Mouse (Mus musculus) MEL (cell line): ENCODE data around the gene Med15. TPM values are rescaled to one million over a fixed set of nuclear protein-coding genes. Genes with fewer than 3 reads are reported as not detected.

Experiments
- DNase-seq: peaks from one replicate; pipeline ENCODE4 v3.0.0; 2011; ENCODE audit warnings: low read depth, low spot score
- H3K27ac ChIP-seq: 2 replicates; pipeline ENCODE4 v1.5.1; 2012; ENCODE audit warnings: low read depth, mild to moderate bottlenecking, control low read depth, low read length, moderate library complexity; ENCODE audit not compliant: control insufficient read depth
- H3K27me3 ChIP-seq, 2 experiments: fragments of 150-350 bp in 1 of 2; sonication (generic) in 1 of 2; 2 replicates each; pipeline ENCODE4 v1.6.1; 2012; ENCODE audit warnings: low read length in 2 of 2, mild to moderate bottlenecking in 2 of 2, improper control_type of control experiment in 1 of 2, moderate library complexity in 1 of 2; ENCODE audit not compliant: insufficient read depth in 2 of 2, control insufficient read depth in 1 of 2
- H3K36me3 ChIP-seq, 2 experiments: 2 replicates each; pipeline ENCODE4 v1.6.1; 2012 to 2014; ENCODE audit warnings: low read length in 2 of 2, improper control_type of control experiment in 1 of 2, inconsistent platforms in 1 of 2, mild to moderate bottlenecking in 1 of 2; ENCODE audit not compliant: insufficient read depth in 2 of 2, control insufficient read depth in 1 of 2
- H3K4me1 ChIP-seq, 2 experiments: fragments of 150-350 bp in 1 of 2; sonication (generic) in 1 of 2; 2 replicates each; pipeline ENCODE4 v1.6.1; 2012; ENCODE audit warnings: low read length in 2 of 2, improper control_type of control experiment in 1 of 2, mild to moderate bottlenecking in 1 of 2; ENCODE audit not compliant: insufficient read depth in 2 of 2, control insufficient read depth in 1 of 2
- H3K4me3 ChIP-seq, 2 experiments: fragments of 150-350 bp in 1 of 2; sonication (generic) in 1 of 2; 2 replicates each; pipeline ENCODE4 v1.5.1; 2012; ENCODE audit warnings: low read depth in 2 of 2, low read length in 2 of 2, mild to moderate bottlenecking in 2 of 2, moderate library complexity in 2 of 2, control low read depth in 1 of 2, improper control_type of control experiment in 1 of 2; ENCODE audit not compliant: control insufficient read depth in 1 of 2, insufficient read depth in 1 of 2
- H3K79me2 ChIP-seq: 2 replicates; pipeline ENCODE4 v1.6.1; 2012; ENCODE audit warnings: mild to moderate bottlenecking, low read length, moderate library complexity; ENCODE audit not compliant: control insufficient read depth, poor library complexity, insufficient read depth
- H3K9ac ChIP-seq: 2 replicates; pipeline ENCODE4 v1.6.1; 2012; ENCODE audit warnings: low read depth, mild to moderate bottlenecking, control low read depth, low read length, moderate library complexity; ENCODE audit not compliant: control insufficient read depth, poor library complexity, severe bottlenecking
- H3K9me3 ChIP-seq: fragments of 150-350 bp; sonication (generic); replicated peaks from 2 replicates; pipeline ENCODE4 v1.6.1; 2012; ENCODE audit warnings: mild to moderate bottlenecking, low read length, improper control_type of control experiment, moderate library complexity; ENCODE audit not compliant: insufficient read depth
- CHD1 ChIP-seq: IDR thresholded peaks from 2 replicates; pipeline ENCODE4 v1.6.1; 2012; ENCODE audit warnings: low read depth, mild to moderate bottlenecking, inconsistent platforms, low read length, improper control_type of control experiment
- CHD2 ChIP-seq: IDR thresholded peaks from 2 replicates; pipeline ENCODE4 v1.6.1; 2011; ENCODE audit warnings: low read length, improper control_type of control experiment
- CTCF ChIP-seq, 3 experiments: IDR thresholded peaks in 2 of 3; conservative IDR thresholded peaks in 1 of 3; 2 replicates each; pipeline ENCODE4 v1.5.1; 2011 to 2012; ENCODE audit warnings: low read length in 3 of 3, low read depth in 2 of 3, mild to moderate bottlenecking in 2 of 3, improper control_type of control experiment in 1 of 3, inconsistent platforms in 1 of 3, mixed read lengths in 1 of 3, moderate library complexity in 1 of 3; ENCODE audit not compliant: control insufficient read depth in 1 of 3, insufficient read depth in 1 of 3, poor library complexity in 1 of 3, severe bottlenecking in 1 of 3
- ELF1 ChIP-seq: IDR thresholded peaks from 2 replicates; pipeline ENCODE4 v1.6.1; 2014; ENCODE audit warnings: low read depth, mild to moderate bottlenecking, inconsistent platforms, low read length, improper control_type of control experiment, moderate library complexity
- JUND ChIP-seq: IDR thresholded peaks from 2 replicates; pipeline ENCODE4 v1.6.1; 2011; ENCODE audit warnings: low read depth, mild to moderate bottlenecking, improper control_type of control experiment, low read length
- MAFK ChIP-seq: IDR thresholded peaks from 2 replicates; pipeline ENCODE4 v1.6.1; 2011; ENCODE audit warnings: low read depth, mild to moderate bottlenecking, low read length, improper control_type of control experiment, borderline replicate concordance
- MAZ ChIP-seq: IDR thresholded peaks from 2 replicates; pipeline ENCODE4 v1.6.1; 2012; ENCODE audit warnings: low read depth, mild to moderate bottlenecking, inconsistent platforms, low read length, improper control_type of control experiment
- MXI1 ChIP-seq: IDR thresholded peaks from 2 replicates; pipeline ENCODE4 v1.6.1; 2011; ENCODE audit warnings: mild to moderate bottlenecking, low read depth, low read length, improper control_type of control experiment
- SIN3A ChIP-seq: IDR thresholded peaks from 2 replicates; pipeline ENCODE4 v1.6.1; 2012; ENCODE audit warnings: low read length, improper control_type of control experiment, inconsistent platforms
- polyA plus RNA-seq, 2 experiments: library from polyadenylated mRNA; stranded (reverse) in 1 of 2; unstranded in 1 of 2; fragments of >175 nt in 1 of 2; fragments of >200 nt in 1 of 2; gene quantifications; 2 replicates each; pipeline versions ENCODE4 v1.2.1 to v1.2.4; 2012; ENCODE audit warnings: low replicate concordance in 2 of 2, low read depth in 1 of 2; ENCODE audit not compliant: insufficient read length in 2 of 2, insufficient read depth in 1 of 2, missing spikeins in 1 of 2
- total RNA-seq: library from RNA; depleted of rRNA; stranded (reverse); fragments of 300-350 nt; gene quantifications from 2 replicates; pipeline ENCODE4 v1.2.3, GENCODE M21; 2012

Gene Med15
- total and polyA plus RNA-seq, 3 experiments = 25.9 to 62.0 TPM; not detected in 1

- TF ChIP-seq CHD2 (no peak), JUND (no peak), ELF1 (peak; percentile 98), MAZ (no peak)
Measured at GRCm38 (mm10) chr16:17722461-17723324, 10.0 kb downstream of the Med15 start (continued).

- peak; percentile 25 for DNase-seq
- H3K4me3 ChIP-seq = peak overlapping the region; percentile 89 to 95
- H3K9ac ChIP-seq = peak overlapping the region; percentile 97
- H3K4me1 ChIP-seq = peaks cover 6 to 8% of the 10 kb centered on the region in 2 experiments
- TF ChIP-seq CTCF (IDR thresholded peaks at IDR 0.05 in 2 of 3, conservative IDR thresholded peaks at IDR 0.05 in 1 of 3; ENCODE audit: control insufficient read depth in 1 of 3, insufficient read depth in 1 of 3, low read depth in 2 of 3, low read length in 3 of 3, poor library complexity in 1 of 3, severe bottlenecking in 1 of 3) = no peak
- 0 out of 2 replicates have a peak, but pooled peaks have one; percentile 65 for TF ChIP-seq CHD1
- H3K36me3 ChIP-seq = peaks cover 0 to 12% of the 10 kb centered on the region in 2 experiments; a peak in 2 of 4 replicates
- H3K27me3 ChIP-seq = no peaks in the 10 kb centered on the region
- H3K79me2 ChIP-seq = peaks cover 48% of the 10 kb centered on the region
- H3K9me3 ChIP-seq = no peaks in the 10 kb centered on the region
- H3K27ac ChIP-seq = peak overlapping the region; percentile 69
Measured at GRCm38 (mm10) chr16:17721822-17722460, 10.8 kb downstream of the Med15 start.

- Histone ChIP-seq H3K36me3 (peaks cover 3 to 7% of the 10 kb centered on the region in 2 experiments; a peak in 3 of 4 replicates), H3K27ac (no peak overlapping the region), H3K27me3 (no peaks in the 10 kb centered on the region), H3K4me1 (peaks cover 2 to 3% of the 10 kb centered on the region in 2 experiments; a peak in 2 of 4 replicates), H3K4me3 (peak overlapping the region; percentile 89 to 95), H3K9ac (peak overlapping the region; percentile 97)
- TF ChIP-seq CTCF (IDR thresholded peaks at IDR 0.05 in 2 of 3, conservative IDR thresholded peaks at IDR 0.05 in 1 of 3; ENCODE audit: control insufficient read depth in 1 of 3, insufficient read depth in 1 of 3, low read depth in 2 of 3, low read length in 3 of 3, poor library complexity in 1 of 3, severe bottlenecking in 1 of 3) = no peak
- 0 out of 2 replicates have a peak, but pooled peaks have one; percentile 13 for TF ChIP-seq CHD1
- TF ChIP-seq MXI1 = peak; percentile 59; the same call in 1 of the 2 replicates
- peak; percentile 52 for TF ChIP-seq SIN3A
- no peak for TF ChIP-seq MAFK
- TF ChIP-seq, all 39 proteins: peak for 3
- DNase-seq = no peak
- H3K79me2 ChIP-seq = peaks cover 51% of the 10 kb centered on the region
- no peaks in the 10 kb centered on the region for H3K9me3 ChIP-seq
Measured at GRCm38 (mm10) chr16:17721114-17721808, 11.4 kb downstream of the Med15 start.
